Mouse (Mus musculus) ES-CJ7 (cell line): ENCODE data around the gene Elfn1.
A peak's percentile ranks its signal among the peaks of the same experiment; 100 is the strongest.
"Not testable (repeated sequence)": the region's sequence is repeated elsewhere in the genome, so short reads cannot be mapped to it uniquely, and the experiment has no call there.

Experiments used
- DNase-seq: peaks from one replicate; pipeline ENCODE4 v3.0.0; 2011; ENCODE audit warnings: low read depth, low spot score

Elfn1 gene

GRCm38 (mm10) chr5:139969151-139969948, 61.6 kb downstream of the Elfn1 start:
- DNase-seq = no peak

GRCm38 (mm10) chr5:139970186-139970631, 62.5 kb downstream of the Elfn1 start:
- DNase-seq = no peak

- DNase-seq = no peak
Measured at GRCm38 (mm10) chr5:139976584-139976983, 68.8 kb downstream of the Elfn1 start.

- DNase-seq = no peak
Measured at GRCm38 (mm10) chr5:139977476-139977875, 69.7 kb downstream of the Elfn1 start.

GRCm38 (mm10) chr5:139978525-139979276, 71.0 kb downstream of the Elfn1 start:
- peak; percentile 25 for DNase-seq

GRCm38 (mm10) chr5:139979371-139979770, 71.6 kb downstream of the Elfn1 start:
- DNase-seq = no peak

- no peak for DNase-seq
Measured at GRCm38 (mm10) chr5:139981976-139982375, 74.2 kb downstream of the Elfn1 start.

GRCm38 (mm10) chr5:139985073-139985746, 77.5 kb downstream of the Elfn1 start:
- DNase-seq = peak; percentile 28

- no peak for DNase-seq
Measured at GRCm38 (mm10) chr5:139991531-139991930, 83.8 kb downstream of the Elfn1 start.

GRCm38 (mm10) chr5:139998321-139998720, 90.6 kb downstream of the Elfn1 start:
- DNase-seq = not testable (repeated sequence)

- DNase-seq = peak; percentile 59
Measured at GRCm38 (mm10) chr5:139998916-139999315, 91.2 kb downstream of the Elfn1 start.

GRCm38 (mm10) chr5:140002541-140002940, 94.8 kb downstream of the Elfn1 start:
- no peak for DNase-seq

- no peak for DNase-seq
Measured at GRCm38 (mm10) chr5:140006861-140007260, 99.1 kb downstream of the Elfn1 start.

GRCm38 (mm10) chr5:140007656-140008522, 100.1 kb downstream of the Elfn1 start:
- no peak for DNase-seq

- no peak for DNase-seq
Measured at GRCm38 (mm10) chr5:140008523-140008806, 100.7 kb downstream of the Elfn1 start.

GRCm38 (mm10) chr5:140009083-140009655, 101.4 kb downstream of the Elfn1 start:
- DNase-seq = no peak

- no peak for DNase-seq
Measured at GRCm38 (mm10) chr5:140010405-140010804, 102.7 kb downstream of the Elfn1 start.

- no peak for DNase-seq
Measured at GRCm38 (mm10) chr5:140012286-140012967, 104.7 kb downstream of the Elfn1 start.

GRCm38 (mm10) chr5:140013652-140014051, 105.9 kb downstream of the Elfn1 start:
- no peak for DNase-seq

- DNase-seq = peak; percentile 76
Measured at GRCm38 (mm10) chr5:140016896-140017295, 109.2 kb downstream of the Elfn1 start.
